Mouse (Mus musculus) MEL (cell line): Measurements from ENCODE around the gene Tnni3k. TPM values are rescaled to one million over a fixed set of nuclear protein-coding genes. Genes with fewer than 3 reads are reported as not detected.

Experiments used
- DNase-seq: peaks from one replicate; pipeline ENCODE4 v3.0.0; 2011; ENCODE audit warnings: low read depth, low spot score
- H3K27ac ChIP-seq: 2 replicates; pipeline ENCODE4 v1.5.1; 2012; ENCODE audit warnings: low read depth, mild to moderate bottlenecking, control low read depth, low read length, moderate library complexity; ENCODE audit not compliant: control insufficient read depth
- H3K27me3 ChIP-seq, 2 experiments: fragments of 150-350 bp in 1 of 2; sonication (generic) in 1 of 2; 2 replicates each; pipeline ENCODE4 v1.6.1; 2012; ENCODE audit warnings: low read length in 2 of 2, mild to moderate bottlenecking in 2 of 2, improper control_type of control experiment in 1 of 2, moderate library complexity in 1 of 2; ENCODE audit not compliant: insufficient read depth in 2 of 2, control insufficient read depth in 1 of 2
- H3K36me3 ChIP-seq, 2 experiments: 2 replicates each; pipeline ENCODE4 v1.6.1; 2012 to 2014; ENCODE audit warnings: low read length in 2 of 2, improper control_type of control experiment in 1 of 2, inconsistent platforms in 1 of 2, mild to moderate bottlenecking in 1 of 2; ENCODE audit not compliant: insufficient read depth in 2 of 2, control insufficient read depth in 1 of 2
- H3K4me1 ChIP-seq, 2 experiments: fragments of 150-350 bp in 1 of 2; sonication (generic) in 1 of 2; 2 replicates each; pipeline ENCODE4 v1.6.1; 2012; ENCODE audit warnings: low read length in 2 of 2, improper control_type of control experiment in 1 of 2, mild to moderate bottlenecking in 1 of 2; ENCODE audit not compliant: insufficient read depth in 2 of 2, control insufficient read depth in 1 of 2
- H3K4me3 ChIP-seq, 2 experiments: fragments of 150-350 bp in 1 of 2; sonication (generic) in 1 of 2; 2 replicates each; pipeline ENCODE4 v1.5.1; 2012; ENCODE audit warnings: low read depth in 2 of 2, low read length in 2 of 2, mild to moderate bottlenecking in 2 of 2, moderate library complexity in 2 of 2, control low read depth in 1 of 2, improper control_type of control experiment in 1 of 2; ENCODE audit not compliant: control insufficient read depth in 1 of 2, insufficient read depth in 1 of 2
- H3K79me2 ChIP-seq: 2 replicates; pipeline ENCODE4 v1.6.1; 2012; ENCODE audit warnings: mild to moderate bottlenecking, low read length, moderate library complexity; ENCODE audit not compliant: control insufficient read depth, poor library complexity, insufficient read depth
- H3K9ac ChIP-seq: 2 replicates; pipeline ENCODE4 v1.6.1; 2012; ENCODE audit warnings: low read depth, mild to moderate bottlenecking, control low read depth, low read length, moderate library complexity; ENCODE audit not compliant: control insufficient read depth, poor library complexity, severe bottlenecking
- H3K9me3 ChIP-seq: fragments of 150-350 bp; sonication (generic); replicated peaks from 2 replicates; pipeline ENCODE4 v1.6.1; 2012; ENCODE audit warnings: mild to moderate bottlenecking, low read length, improper control_type of control experiment, moderate library complexity; ENCODE audit not compliant: insufficient read depth
- CHD2 ChIP-seq: IDR thresholded peaks from 2 replicates; pipeline ENCODE4 v1.6.1; 2011; ENCODE audit warnings: low read length, improper control_type of control experiment
- CTCF ChIP-seq, 3 experiments: IDR thresholded peaks in 2 of 3; conservative IDR thresholded peaks in 1 of 3; 2 replicates each; pipeline ENCODE4 v1.5.1; 2011 to 2012; ENCODE audit warnings: low read length in 3 of 3, low read depth in 2 of 3, mild to moderate bottlenecking in 2 of 3, improper control_type of control experiment in 1 of 3, inconsistent platforms in 1 of 3, mixed read lengths in 1 of 3, moderate library complexity in 1 of 3; ENCODE audit not compliant: control insufficient read depth in 1 of 3, insufficient read depth in 1 of 3, poor library complexity in 1 of 3, severe bottlenecking in 1 of 3
- ELF1 ChIP-seq: IDR thresholded peaks from 2 replicates; pipeline ENCODE4 v1.6.1; 2014; ENCODE audit warnings: low read depth, mild to moderate bottlenecking, inconsistent platforms, low read length, improper control_type of control experiment, moderate library complexity
- EP300 ChIP-seq, 2 experiments: IDR thresholded peaks; 2 replicates each; pipeline ENCODE4 v1.6.1; 2011; ENCODE audit warnings: improper control_type of control experiment in 2 of 2, low read length in 2 of 2, low read depth in 1 of 2, mild to moderate bottlenecking in 1 of 2
- ETS1 ChIP-seq: IDR thresholded peaks from 2 replicates; pipeline ENCODE4 v1.6.1; 2012; ENCODE audit warnings: low read depth, mild to moderate bottlenecking, inconsistent platforms, low read length, improper control_type of control experiment, moderate library complexity
- GABPA ChIP-seq: IDR thresholded peaks from 2 replicates; pipeline ENCODE4 v1.6.1; 2012; ENCODE audit warnings: low read depth, mild to moderate bottlenecking, inconsistent platforms, low read length, improper control_type of control experiment, moderate library complexity
- GATA1 ChIP-seq: IDR thresholded peaks from 2 replicates; pipeline ENCODE4 v1.6.1; 2011; ENCODE audit warnings: low read depth, low read length, improper control_type of control experiment
- HCFC1 ChIP-seq: IDR thresholded peaks from 2 replicates; pipeline ENCODE4 v1.6.1; 2012; ENCODE audit warnings: low read depth, mild to moderate bottlenecking, inconsistent platforms, low read length, improper control_type of control experiment, moderate library complexity
- JUND ChIP-seq: IDR thresholded peaks from 2 replicates; pipeline ENCODE4 v1.6.1; 2011; ENCODE audit warnings: low read depth, mild to moderate bottlenecking, improper control_type of control experiment, low read length
- KAT2A ChIP-seq: conservative IDR thresholded peaks from 2 replicates; pipeline ENCODE4 v1.6.1; 2012; ENCODE audit warnings: low read depth, low read length, improper control_type of control experiment, inconsistent platforms
- MAFK ChIP-seq: IDR thresholded peaks from 2 replicates; pipeline ENCODE4 v1.6.1; 2011; ENCODE audit warnings: low read depth, mild to moderate bottlenecking, low read length, improper control_type of control experiment, borderline replicate concordance
- MAX ChIP-seq: IDR thresholded peaks from 2 replicates; pipeline ENCODE4 v1.6.1; 2011; ENCODE audit warnings: low read length, improper control_type of control experiment
- MAZ ChIP-seq: IDR thresholded peaks from 2 replicates; pipeline ENCODE4 v1.6.1; 2012; ENCODE audit warnings: low read depth, mild to moderate bottlenecking, inconsistent platforms, low read length, improper control_type of control experiment
- MEF2A ChIP-seq: IDR thresholded peaks from 2 replicates; pipeline ENCODE4 v1.6.1; 2014; ENCODE audit warnings: low read depth, mild to moderate bottlenecking, inconsistent platforms, low read length, improper control_type of control experiment; ENCODE audit not compliant: poor library complexity, insufficient replicate concordance, severe bottlenecking; ENCODE audit errors: extremely low read depth
- MYB ChIP-seq: IDR thresholded peaks from 2 replicates; pipeline ENCODE4 v1.6.1; 2011; ENCODE audit warnings: mild to moderate bottlenecking, low read depth, low read length, improper control_type of control experiment
- MYC ChIP-seq: IDR thresholded peaks from 2 replicates; pipeline ENCODE4 v1.6.1; 2011; ENCODE audit warnings: low read depth, mild to moderate bottlenecking, low read length, improper control_type of control experiment, moderate library complexity
- NRF1 ChIP-seq: IDR thresholded peaks from 2 replicates; pipeline ENCODE4 v1.6.1; 2014; ENCODE audit warnings: low read depth, mild to moderate bottlenecking, inconsistent platforms, low read length, improper control_type of control experiment, moderate library complexity; ENCODE audit not compliant: poor library complexity, insufficient read depth, severe bottlenecking
- POLR2A ChIP-seq, 2 experiments: IDR thresholded peaks; 2 replicates each; pipeline ENCODE4 v1.6.1; 2011 to 2012; ENCODE audit warnings: low read length in 2 of 2, mild to moderate bottlenecking in 2 of 2, control low read depth in 1 of 2, improper control_type of control experiment in 1 of 2, low read depth in 1 of 2, moderate library complexity in 1 of 2; ENCODE audit not compliant: control insufficient read depth in 1 of 2, insufficient read depth in 1 of 2, poor library complexity in 1 of 2
- POLR2AphosphoS2 ChIP-seq: IDR thresholded peaks from 2 replicates; pipeline ENCODE4 v1.6.1; 2011; ENCODE audit warnings: low read length, improper control_type of control experiment
- RAD21 ChIP-seq: IDR thresholded peaks from 2 replicates; pipeline ENCODE4 v1.6.1; 2011; ENCODE audit warnings: mild to moderate bottlenecking, low read depth, low read length, improper control_type of control experiment
- TAL1 ChIP-seq: IDR thresholded peaks from 2 replicates; pipeline ENCODE4 v1.6.1; 2012; ENCODE audit warnings: mild to moderate bottlenecking, inconsistent platforms, low read length, moderate library complexity, mixed read lengths
- TCF12 ChIP-seq: IDR thresholded peaks from 2 replicates; pipeline ENCODE4 v1.6.1; 2014; ENCODE audit warnings: low read depth, mild to moderate bottlenecking, inconsistent platforms, low read length, improper control_type of control experiment, moderate library complexity
- ZC3H11A ChIP-seq: IDR thresholded peaks from 2 replicates; pipeline ENCODE4 v1.6.1; 2012; ENCODE audit warnings: low read depth, mild to moderate bottlenecking, inconsistent platforms, low read length, improper control_type of control experiment
- ZMIZ1 ChIP-seq: IDR thresholded peaks from 2 replicates; pipeline ENCODE4 v1.6.1; 2012; ENCODE audit warnings: low read depth, mild to moderate bottlenecking, inconsistent platforms, low read length, improper control_type of control experiment, moderate library complexity
- ZNF384 ChIP-seq: IDR thresholded peaks from 2 replicates; pipeline ENCODE4 v1.6.1; 2012; ENCODE audit warnings: low read depth, mild to moderate bottlenecking, inconsistent platforms, low read length, improper control_type of control experiment
- polyA plus RNA-seq, 2 experiments: library from polyadenylated mRNA; stranded (reverse) in 1 of 2; unstranded in 1 of 2; fragments of >175 nt in 1 of 2; fragments of >200 nt in 1 of 2; gene quantifications; 2 replicates each; pipeline versions ENCODE4 v1.2.1 to v1.2.4; 2012; ENCODE audit warnings: low replicate concordance in 2 of 2, low read depth in 1 of 2; ENCODE audit not compliant: insufficient read length in 2 of 2, insufficient read depth in 1 of 2, missing spikeins in 1 of 2
- total RNA-seq: library from RNA; depleted of rRNA; stranded (reverse); fragments of 300-350 nt; gene quantifications from 2 replicates; pipeline ENCODE4 v1.2.3, GENCODE M21; 2012

Tnni3k gene
- total and polyA plus RNA-seq, 3 experiments: not detected

DNA sequence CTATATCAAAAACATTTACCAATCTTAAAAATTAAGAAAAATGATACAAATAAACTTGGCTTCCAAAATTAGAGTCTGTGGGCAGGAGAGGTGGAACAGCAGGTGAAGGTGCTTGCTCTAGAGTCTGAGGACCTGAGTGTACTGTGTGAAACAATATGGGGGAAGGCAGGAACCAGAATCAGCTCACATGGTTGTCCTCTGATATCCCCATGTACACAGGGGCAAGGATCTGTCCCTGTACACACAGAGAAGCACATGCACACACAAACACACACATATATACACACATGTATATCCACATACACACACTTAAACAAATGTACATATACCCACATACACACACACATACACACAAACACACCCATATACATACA, 4.2 kb upstream of the Tnni3k start:
- Histone ChIP-seq H3K4me3 (no peak overlapping the region), H3K36me3 (no peaks in the 10 kb centered on the region), H3K27me3 (no peaks in the 10 kb centered on the region), H3K9me3 (no peaks in the 10 kb centered on the region), H3K4me1 (no peaks in the 10 kb centered on the region), H3K27ac (no peak overlapping the region), H3K9ac (no peak overlapping the region), H3K79me2 (no peaks in the 10 kb centered on the region)
- no peak for TF ChIP-seq ZC3H11A
- no peak for TF ChIP-seq GATA1
- no peak for TF ChIP-seq TCF12
- TF ChIP-seq HCFC1: no peak
- TF ChIP-seq MEF2A: no peak
- no peak for TF ChIP-seq JUND
- no peak for TF ChIP-seq MAZ
- TF ChIP-seq ELF1: no peak
- TF ChIP-seq KAT2A: no peak
- TF ChIP-seq MYC: no peak
- no peak for TF ChIP-seq NRF1
- no peak for DNase-seq

DNA sequence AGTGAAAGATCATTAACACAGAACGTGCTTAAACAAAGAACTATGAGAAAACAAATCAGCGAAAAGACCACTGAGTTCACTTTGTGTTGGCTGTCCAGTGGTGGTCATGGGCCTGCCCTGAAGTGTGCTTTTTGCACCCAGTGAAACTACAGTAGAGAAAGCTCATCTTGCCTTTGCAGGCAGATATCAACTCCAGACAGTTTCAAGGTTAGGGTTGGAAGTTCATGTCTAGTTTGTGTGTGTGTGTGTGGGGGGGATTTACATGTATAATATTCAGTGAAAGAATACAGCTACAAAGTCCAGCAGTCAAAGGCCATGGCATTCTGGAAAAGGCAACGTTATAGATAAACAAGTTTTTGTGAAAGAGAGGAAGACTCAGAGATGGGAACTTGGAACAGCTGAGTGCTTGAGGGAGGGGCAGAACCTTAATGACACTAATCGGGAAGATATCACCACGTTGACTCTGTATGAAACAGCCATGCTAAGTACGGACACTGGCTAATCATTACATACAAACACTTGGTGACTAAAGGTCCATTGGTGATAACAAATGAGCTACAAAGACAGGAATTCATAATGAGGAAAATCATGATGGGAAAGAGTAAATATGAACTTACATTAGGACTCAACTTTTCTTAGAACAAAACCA, 3.7 kb upstream of the Tnni3k start:
- Histone ChIP-seq H3K9me3 (no peaks in the 10 kb centered on the region), H3K4me1 (no peaks in the 10 kb centered on the region), H3K79me2 (no peaks in the 10 kb centered on the region), H3K27me3 (no peaks in the 10 kb centered on the region), H3K36me3 (no peaks in the 10 kb centered on the region), H3K9ac (no peak overlapping the region), H3K27ac (no peak overlapping the region), H3K4me3 (no peak overlapping the region)
- TF ChIP-seq TAL1 (no peak), CTCF (IDR thresholded peaks at IDR 0.05 in 2 of 3, conservative IDR thresholded peaks at IDR 0.05 in 1 of 3; ENCODE audit: control insufficient read depth in 1 of 3, insufficient read depth in 1 of 3, low read depth in 2 of 3, low read length in 3 of 3, poor library complexity in 1 of 3, severe bottlenecking in 1 of 3) (no peak), EP300 (IDR thresholded peaks at IDR 0.05; ENCODE audit: low read depth in 1 of 2, low read length in 2 of 2) (no peak), ZMIZ1 (no peak), ETS1 (no peak), ELF1 (no peak), MAX (no peak), CHD2 (no peak), RAD21 (no peak), POLR2A (IDR thresholded peaks at IDR 0.05; ENCODE audit: control insufficient read depth in 1 of 2, insufficient read depth in 1 of 2, low read depth in 1 of 2, low read length in 2 of 2, poor library complexity in 1 of 2) (no peak), POLR2AphosphoS2 (no peak), MEF2A (no peak), MAFK (no peak), GABPA (no peak), KAT2A (no peak), JUND (no peak), ZNF384 (no peak), GATA1 (no peak), MYC (no peak), MYB (no peak)
- no peak for DNase-seq
